Mouse (Mus musculus) T-helper 2 cell (primary cell): ENCODE data around the gene Slc22a17.

ENCODE experiments used
- in situ Hi-C: fragments of 300-600 bp; cut with MboI, MseI; formaldehyde crosslinking; loops from one replicate; pipeline ENCODE4 v1.15.1; 2025; ENCODE audit warnings: high pct_unique_total_duplicates

Slc22a17 gene

DNA sequence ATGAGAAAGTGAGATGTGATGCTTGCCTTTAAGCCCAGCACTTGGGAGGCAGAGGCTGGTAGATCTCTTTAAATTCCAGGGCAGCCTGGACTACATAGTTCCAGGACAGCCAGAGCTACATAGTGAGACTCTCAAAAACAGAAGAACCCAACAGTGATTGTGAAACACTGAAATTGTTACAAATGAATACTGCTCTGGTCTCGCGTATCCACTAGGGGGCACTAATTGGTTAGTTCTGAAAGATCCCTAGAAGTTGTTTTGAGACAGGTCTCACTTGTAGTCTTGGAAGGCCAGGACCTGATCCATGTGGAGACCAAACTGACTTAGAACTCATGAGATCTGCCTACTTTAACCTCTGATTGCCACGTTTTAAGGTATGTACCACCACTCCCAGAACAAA lies 12.5 kb downstream of the Slc22a17 start:
- in situ Hi-C loops = no loop called here

DNA sequence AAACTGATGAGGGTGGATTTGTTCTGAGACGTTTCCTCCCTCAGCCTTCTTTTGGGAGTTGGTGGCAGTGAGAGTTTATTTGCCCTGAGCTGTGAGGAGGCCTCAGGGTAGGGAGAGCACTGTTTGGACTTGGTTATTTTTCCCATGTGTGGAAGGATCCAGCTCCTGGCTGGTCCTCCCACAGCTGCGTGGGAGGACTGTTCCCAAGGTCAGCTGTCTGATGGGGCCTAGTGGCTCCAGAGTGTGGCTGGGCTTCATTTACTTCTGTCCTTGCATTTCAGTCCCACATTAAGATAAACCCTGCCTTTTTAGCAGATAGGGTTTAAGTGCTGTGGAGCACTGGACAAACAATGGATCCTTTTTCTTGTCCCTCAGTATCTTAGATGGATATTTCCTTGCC lies 15.5 kb downstream of the Slc22a17 start:
- in situ Hi-C loops = loop anchor here (5.0 to 10.0 kb wide), 2 partner anchors 120 to 197 kb away; partner anchors contain the start of genes Ngdn, Thtpa and Zfhx2

DNA sequence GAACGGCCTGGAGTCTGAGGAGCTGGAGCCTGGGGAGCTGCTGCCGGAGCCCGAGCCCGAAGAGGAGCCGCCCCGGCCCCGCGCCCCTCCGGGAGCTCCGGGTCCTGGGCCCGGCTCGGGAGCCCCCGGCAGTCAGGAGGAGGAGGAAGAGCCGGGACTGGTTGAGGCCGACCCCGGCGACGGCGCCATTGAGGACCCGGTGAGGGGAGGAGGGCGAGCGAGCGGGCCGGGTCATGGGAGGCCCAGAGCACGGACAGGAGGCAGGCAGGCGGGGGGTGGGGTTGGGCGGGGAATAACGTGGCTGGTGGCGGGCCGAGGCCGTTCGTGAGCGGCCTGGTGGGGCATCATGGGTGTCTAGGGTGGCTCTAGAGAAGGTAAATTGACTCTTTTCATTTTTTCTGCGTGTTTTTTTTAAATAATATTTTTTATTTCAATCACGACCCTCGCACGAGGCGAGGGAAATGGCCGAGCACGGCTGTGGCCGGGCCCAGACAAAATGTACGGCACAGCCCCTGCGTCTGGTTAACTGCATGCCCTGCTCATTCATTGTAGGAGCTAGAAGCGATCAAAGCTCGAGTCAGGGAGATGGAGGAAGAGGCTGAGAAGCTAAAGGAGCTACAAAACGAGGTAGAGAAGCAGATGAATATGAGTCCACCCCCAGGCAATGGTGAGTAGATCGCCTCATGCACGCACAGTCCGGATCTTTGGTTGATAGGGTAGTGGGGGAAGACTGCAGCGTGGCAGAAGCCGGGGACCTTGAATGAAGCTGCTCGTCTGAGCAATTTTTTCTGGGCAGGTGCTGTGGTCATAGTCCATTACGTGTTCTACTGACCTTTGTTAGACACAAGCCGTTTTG lies 18.4 kb downstream of the Slc22a17 start:
- in situ Hi-C loops = loop anchor here (5.0 to 10.0 kb wide), 2 partner anchors 123 to 200 kb away; partner anchors contain the start of genes Ngdn, Thtpa and Zfhx2

DNA sequence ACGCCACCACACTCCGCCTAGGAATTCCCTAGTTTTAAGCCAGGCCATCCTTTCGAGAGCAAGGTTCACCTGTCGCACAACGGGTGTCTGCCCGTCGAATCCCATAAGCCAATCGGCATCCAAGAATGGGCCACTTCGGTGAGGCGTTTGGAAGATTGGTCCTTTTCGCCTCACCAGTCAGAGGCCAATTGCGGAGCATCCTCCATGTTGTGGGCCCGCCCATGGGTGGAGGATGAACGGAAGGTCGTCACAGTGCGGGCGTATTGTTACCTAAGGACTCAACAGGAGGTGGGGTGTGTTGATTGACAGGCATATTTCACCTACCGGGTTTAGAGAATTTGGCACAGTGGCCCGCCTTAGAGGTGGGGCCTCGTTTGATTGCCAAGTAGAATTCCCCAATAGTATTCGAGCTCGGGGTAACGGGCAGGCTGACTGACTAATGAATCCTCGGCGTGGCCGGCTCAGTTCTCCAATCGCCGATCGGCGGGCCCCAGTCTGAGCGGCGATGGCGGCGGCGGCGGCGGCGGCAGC lies 19.2 kb downstream of the Slc22a17 start:
- in situ Hi-C loops = loop anchor here (10.0 kb wide), 1 partner anchor 201 kb away; the partner anchor contains the start of genes Thtpa and Zfhx2

DNA sequence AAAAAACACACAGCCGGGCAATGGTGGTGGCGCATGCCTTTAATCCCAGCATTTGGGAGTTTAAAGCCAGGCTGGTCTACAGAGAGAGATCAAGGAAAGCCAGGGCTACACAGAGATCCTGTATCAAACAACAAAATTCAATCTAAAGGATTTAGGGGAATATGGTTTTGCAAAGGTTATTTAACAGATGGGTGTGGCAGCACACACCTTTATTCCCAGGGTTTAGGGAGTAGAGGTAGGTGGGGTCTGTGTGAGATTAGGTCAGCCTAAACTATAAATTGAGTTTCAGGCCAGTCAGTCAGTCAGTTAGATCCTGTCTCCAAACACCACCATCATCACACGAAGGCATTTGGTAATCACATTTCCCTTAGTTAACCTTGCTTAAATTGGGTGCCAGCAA lies 20.7 kb downstream of the Slc22a17 start, which contains the start of gene Pabpn1:
Gene Pabpn1 (plus strand): TSS at position 301 of the 400 bp plus-strand sequence.
- in situ Hi-C loops = loop anchor here (10.0 kb wide), 1 partner anchor 203 kb away; the partner anchor contains the start of genes Thtpa and Zfhx2

DNA sequence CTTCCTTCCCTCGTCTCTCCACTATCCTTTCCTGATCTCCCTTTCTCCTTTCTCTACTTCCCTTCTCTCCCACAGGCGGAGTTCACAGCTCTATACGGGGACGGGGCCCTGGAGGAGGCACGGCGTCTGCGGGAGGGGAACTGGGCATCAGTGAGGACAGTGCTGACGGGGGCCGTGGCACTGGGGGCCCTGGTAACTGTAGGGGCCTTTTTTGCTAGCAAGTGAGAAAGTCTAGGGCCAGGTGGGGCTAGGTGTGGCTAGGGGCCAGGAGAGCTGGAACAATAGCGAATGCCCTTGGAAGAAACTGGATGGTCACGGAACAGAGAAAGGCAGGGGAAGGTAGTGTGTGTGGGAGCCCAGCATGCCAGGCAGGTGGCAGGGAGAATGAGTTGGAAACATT lies 27.6 kb downstream of the Slc22a17 start:
- in situ Hi-C loops = no loop called here

DNA sequence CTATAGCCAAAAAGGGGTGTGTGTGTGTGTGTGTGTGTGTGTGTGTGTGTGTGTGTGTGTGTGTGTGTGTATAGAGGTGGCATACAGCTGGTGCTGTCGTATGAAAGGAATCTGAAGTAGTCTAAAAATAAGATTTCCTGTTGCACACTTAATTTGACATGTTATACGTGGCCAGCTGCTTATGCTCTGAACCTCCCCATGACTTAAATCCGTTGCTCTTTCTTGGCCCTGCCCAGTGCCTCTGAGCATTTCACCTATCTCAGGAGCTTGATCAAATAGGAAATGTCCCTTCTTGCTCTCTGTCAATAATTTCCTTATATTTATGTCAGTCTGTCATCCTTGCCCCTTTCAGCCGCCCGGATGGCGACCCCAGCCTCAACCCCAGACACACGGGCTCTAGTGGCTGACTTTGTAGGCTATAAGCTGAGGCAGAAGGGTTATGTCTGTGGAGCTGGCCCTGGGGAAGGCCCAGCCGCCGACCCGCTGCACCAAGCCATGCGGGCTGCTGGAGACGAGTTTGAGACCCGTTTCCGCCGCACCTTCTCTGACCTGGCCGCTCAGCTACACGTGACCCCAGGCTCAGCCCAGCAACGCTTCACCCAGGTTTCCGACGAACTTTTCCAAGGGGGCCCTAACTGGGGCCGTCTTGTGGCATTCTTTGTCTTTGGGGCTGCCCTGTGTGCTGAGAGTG lies 28.8 kb downstream of the Slc22a17 start:
- in situ Hi-C loops = no loop called here

DNA sequence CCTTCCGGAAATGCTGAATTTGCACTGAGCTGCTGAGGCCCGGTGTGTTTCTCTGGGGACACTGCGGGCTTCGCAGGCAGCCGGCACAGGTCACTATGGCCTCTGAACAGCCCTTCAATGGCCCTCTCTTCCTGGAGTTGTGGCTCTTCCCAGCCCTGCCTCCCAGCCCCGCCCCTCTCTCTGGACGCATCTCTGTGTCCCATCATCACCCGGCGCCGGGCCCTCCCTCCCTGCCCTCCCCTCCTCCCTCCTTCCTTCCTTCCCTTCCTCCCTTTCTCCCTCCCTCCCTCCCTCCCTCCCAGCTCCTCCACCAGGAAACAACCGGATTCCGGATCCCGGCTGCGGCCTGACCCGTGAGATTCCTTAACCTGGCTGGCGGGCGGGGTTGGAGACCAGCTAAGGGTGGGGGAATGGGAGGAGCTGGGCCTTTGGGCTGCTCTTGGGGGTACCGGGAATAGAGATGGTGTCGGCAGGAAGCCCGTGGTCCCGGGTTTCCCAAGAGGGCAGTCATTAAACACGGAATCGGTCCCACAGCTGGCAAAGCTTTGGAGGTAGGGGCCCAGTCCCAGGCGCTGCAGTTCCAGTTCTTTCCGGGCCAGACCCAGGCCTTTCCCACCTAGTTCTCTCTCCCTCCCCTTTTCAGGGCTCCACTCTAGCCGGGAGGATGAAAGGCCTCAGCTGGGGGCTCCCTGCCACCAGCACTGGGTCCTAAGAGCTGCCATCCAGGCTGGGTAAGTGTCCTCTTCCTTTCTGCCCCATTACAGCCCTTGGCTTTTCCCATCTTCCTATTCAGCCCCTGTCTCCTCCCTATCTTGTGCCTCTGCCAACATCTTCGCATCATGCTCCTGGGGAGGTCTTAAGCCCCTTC lies 29.5 kb downstream of the Slc22a17 start, which contains the start of the genes Bcl2l2 and Gm20521:
Gene Bcl2l2 (plus strand): TSS at position 224 of the 868 bp plus-strand sequence.
Gene Gm20521 (plus strand): TSS at position 288 of the 868 bp plus-strand sequence.
- in situ Hi-C loops = no loop called here

DNA sequence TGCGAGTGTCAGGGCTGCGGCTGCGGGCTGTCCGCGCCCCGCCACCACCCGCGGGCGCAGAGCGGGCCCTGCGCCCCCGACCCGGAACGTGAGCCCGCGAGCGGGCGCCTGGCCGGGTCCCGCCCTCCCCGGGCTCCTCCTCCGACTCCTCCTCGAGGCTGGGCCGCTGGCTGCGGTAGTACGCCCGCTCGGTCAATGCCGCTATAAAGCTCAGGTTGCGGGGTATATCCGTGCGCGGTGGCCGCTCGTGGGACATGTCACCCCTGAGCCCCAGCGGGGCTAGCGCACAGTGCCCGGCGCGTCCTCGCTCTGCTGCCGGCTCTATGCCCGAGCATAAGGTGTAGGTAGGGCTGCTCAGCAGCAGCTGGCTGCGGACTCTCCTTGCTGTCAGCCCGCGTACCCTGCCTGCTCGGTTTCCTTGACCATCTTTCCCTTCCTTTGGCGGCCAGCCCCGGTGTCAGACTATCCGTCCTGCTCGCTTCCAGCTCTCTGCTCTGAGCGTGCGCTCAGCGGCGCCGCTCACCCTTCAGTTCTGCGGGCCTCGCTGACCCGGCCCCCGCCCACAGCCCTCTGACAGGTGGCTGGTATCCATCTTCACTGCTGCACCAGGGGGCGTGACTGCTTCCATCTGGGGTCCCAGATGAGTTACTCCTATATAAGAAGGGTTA lies 35.8 kb downstream of the Slc22a17 start, which contains the start of gene Ppp1r3e:
Gene Ppp1r3e (minus strand): TSS at position 503 of the 668 bp plus-strand sequence.
- in situ Hi-C loops = no loop called here

DNA sequence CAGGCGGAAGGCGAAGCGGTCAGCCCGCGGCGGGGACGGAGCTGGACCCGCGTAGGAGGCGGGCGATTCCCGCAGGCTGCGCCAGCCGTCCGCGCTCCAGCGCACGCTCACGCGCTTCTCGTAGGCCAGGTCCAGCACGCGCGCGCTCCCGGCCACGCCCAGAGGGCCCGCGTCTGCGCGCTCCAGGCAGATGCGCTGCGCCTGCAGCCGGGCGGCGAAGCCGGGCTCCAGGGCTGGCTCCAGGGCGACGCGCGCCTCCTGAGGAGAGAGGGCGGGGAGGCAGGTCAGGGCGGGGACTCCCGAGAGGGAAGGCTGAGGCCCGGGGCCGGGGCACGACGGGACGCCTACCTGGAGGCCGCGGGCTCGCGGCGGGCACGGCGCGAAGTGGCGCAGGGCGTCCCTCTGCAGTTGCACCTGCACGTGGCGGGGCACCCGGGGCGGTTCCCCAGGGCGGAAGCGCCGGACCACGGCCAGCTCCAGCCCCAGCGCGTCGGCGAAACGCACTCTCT lies 36.3 kb downstream of the Slc22a17 start:
- in situ Hi-C loops = no loop called here

DNA sequence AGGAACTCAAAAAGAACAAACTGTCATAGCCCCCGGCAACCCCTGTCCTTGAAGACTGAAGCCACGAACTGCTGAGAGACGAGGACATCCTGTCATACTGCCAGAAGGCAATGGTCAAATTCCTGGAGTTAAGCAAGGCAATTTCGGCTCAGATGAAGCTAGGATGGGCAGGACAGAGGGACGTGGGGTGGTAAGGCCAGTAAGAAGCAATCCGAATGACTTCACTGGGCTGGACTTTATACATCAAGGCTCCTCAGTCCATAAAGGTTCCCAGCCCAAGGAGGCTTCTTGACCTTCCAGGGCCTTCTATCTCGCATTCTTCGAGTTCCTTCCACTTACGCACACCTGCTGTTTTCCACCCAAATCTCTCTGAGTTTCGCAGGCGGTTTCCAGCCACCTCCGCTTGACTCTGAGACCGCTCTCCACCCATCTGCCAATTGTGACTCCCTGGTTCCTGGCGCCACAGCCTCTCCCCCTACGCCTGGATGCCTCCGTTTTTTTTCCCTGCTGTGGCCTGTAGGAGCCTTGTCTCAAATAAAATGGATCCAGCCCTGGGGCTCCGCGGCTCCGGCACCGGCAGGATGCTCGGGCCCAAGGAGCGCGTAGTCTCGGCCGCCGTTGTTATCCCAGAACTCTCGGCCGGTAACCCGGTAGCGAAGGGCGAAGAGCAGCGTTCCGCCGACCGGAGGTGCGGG lies 36.9 kb downstream of the Slc22a17 start:
- in situ Hi-C loops = no loop called here

DNA sequence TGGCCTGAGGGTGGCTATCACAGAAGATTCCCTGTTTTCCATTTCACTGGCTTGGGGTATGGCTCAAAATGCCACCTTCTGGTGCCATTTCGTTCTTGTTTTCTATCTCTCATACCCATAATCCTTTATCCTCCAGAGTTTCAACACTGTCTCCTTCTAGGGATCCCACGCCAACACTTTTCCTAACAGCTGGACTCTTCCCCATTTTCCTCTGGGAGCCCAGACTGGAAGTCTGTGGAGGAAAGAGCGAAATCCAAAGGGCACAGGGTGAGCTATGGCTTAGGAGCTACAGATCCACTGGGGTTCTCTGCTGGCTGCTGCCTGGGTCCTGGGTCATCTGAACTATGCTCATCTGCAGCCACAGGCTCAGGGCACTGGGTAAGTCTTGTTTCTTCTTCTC lies 38.8 kb downstream of the Slc22a17 start:
- in situ Hi-C loops = no loop called here

DNA sequence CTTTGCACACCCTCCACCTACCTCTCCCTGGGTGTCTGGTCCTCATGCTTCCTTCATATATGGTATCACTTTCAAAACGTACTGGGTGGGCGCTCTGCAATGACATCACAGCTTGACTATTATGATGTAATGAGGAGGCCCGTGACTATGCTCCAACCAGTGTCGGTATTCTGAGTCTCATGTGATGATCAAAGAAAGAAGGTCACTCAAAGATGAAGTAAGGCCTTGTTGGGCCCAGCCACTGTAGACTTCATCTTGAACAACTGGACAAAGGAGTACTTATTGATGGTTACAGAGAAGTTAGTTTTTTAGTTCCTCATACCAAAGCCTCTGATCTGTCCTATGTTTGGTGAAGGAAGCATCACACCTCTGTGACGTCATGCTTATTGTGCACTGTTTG lies 42.1 kb downstream of the Slc22a17 start, which contains the start of gene Homez:
Gene Homez (minus strand): TSS at position 101 of the 400 bp plus-strand sequence.
- in situ Hi-C loops = no loop called here

DNA sequence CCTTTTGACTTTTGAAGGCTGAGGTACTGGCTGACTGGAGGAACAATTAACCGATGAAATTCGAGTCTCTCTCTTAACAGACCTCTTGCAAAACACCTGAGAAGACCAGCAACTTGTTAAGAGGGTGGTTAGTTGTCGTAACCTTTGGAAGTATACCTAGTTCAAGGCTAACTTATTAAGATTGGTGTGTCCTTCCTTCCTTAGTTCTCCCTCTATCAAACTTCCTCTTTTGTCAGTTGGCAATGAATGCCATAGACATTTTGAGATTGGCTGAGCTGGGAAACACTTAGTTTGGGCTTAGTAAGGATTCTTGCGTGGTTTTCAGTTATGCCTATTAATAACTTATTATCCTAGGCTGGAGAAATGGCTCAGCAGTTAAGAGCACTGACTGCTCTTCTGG lies 44.9 kb downstream of the Slc22a17 start:
- in situ Hi-C loops = no loop called here

DNA sequence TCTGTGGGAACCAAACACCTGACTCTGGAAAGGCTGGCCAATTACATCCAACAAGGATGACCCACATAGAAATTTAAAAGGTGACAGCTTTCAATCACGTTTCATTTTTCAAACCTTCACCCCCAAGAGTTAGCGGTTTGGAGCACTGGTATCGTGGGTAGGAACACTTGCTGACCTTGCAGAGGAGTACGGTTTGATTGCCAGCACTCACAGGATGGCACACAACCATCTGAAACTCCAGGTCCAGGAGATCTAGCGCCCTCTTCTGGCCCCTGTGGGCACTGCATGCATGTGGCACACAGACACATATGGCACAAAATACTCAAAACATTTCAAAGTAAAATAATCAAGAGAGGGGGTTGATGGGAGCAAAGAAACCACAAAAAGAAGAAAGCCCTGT lies 46.0 kb downstream of the Slc22a17 start:
- in situ Hi-C loops = no loop called here

DNA sequence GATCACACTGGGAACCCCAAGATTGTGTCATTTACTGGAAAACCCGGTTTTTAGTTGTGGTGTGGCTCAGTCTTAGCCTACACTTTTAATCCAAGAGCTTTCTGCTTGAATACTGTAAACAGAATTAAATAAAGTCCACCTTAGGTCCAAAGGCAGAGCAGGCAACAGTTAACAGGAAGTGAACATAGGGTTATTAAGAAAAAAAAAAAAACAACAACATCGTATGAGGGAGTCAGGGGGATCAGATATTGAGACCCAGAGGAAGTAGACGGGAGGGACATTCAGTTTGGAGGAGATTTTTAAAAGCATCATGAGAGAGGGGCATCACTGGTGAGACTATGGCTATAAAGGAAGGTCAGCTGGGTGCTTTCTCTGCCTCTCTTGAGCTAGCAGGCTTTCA lies 46.7 kb downstream of the Slc22a17 start:
- in situ Hi-C loops = no loop called here

DNA sequence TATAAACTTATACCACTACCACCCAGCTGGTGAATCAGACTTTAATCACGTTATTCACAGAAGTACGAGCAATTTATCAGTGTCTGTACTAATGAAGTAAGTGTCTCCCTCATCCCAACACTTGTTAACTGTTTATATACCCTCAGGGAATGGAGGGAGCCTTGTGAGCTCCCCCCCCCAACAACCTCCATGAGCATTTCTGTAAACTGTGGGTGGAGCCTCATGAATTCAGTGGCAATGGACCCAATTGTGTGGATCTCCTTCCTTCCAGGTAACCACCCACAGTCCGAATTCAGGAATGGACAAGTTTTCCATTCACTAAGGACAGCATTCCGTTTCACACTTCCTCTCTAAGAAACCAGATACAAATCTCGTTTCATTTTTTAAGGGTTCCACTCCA lies 47.3 kb downstream of the Slc22a17 start:
- in situ Hi-C loops = no loop called here

DNA sequence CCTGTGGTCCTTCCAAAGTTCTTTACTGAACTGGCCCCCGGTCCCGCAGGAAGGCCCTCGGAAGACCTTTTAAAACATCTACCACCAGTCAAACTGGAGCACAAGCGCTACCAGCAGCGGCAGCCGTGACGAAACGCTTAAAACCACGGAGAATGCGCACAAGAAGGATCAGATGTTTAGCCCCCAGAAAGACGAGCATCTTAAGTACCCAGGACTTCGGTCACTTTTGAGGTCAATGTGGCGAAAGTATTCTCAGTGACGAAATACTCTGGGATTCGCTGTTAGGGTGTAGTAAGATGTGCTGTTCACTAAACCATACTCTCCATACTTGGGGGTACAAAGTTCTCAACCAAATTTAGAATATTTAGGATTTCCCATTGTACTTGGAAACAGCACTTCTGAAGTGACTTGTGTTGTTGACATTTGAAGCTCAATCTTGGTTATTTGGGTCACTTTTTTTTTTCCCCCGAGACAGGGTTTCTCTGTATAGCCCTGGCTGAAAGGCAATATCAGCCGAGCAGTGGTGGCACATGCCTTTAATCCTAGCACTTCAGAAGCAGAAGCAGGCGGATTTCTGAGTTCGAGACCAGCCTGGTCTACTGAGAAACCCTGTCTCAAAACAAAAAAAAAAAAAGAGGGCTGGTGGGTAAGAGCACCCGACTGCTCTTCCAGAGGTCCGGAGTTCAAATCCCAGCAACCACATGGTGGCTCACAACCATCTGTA lies 48.5 kb downstream of the Slc22a17 start:
- in situ Hi-C loops = no loop called here
